Mouse (Mus musculus) layer of hippocampus, adult 9-10 months (tissue): ENCODE results near the gene Pprc1.

ENCODE experiments used
- DNase-seq: peaks from one replicate; pipeline ENCODE4 v3.0.0; 2022; ENCODE audit warnings: low spot score

Pprc1 gene

GRCm38 (mm10) chr19:46033911-46034310 lies 10.8 kb upstream of the Pprc1 start:
- no peak for DNase-seq

GRCm38 (mm10) chr19:46035971-46036370 lies 8.7 kb upstream of the Pprc1 start:
- no peak for DNase-seq

GRCm38 (mm10) chr19:46036477-46037242 lies 8.0 kb upstream of the Pprc1 start:
- no peak for DNase-seq

- DNase-seq = no peak
Measured at GRCm38 (mm10) chr19:46037243-46037924, 7.3 kb upstream of the Pprc1 start.

- no peak for DNase-seq
Measured at GRCm38 (mm10) chr19:46037925-46038850, 6.5 kb upstream of the Pprc1 start.

GRCm38 (mm10) chr19:46038851-46039260 lies 5.8 kb upstream of the Pprc1 start:
- no peak for DNase-seq

- no peak for DNase-seq
Measured at GRCm38 (mm10) chr19:46039478-46039877, 5.2 kb upstream of the Pprc1 start.

- no peak for DNase-seq
Measured at GRCm38 (mm10) chr19:46040149-46040902, 4.4 kb upstream of the Pprc1 start.

- no peak for DNase-seq
Measured at GRCm38 (mm10) chr19:46041299-46041932, 3.3 kb upstream of the Pprc1 start.

GRCm38 (mm10) chr19:46041933-46042475 lies 2.7 kb upstream of the Pprc1 start:
- DNase-seq = no peak

- DNase-seq = no peak
Measured at GRCm38 (mm10) chr19:46042476-46043011, 2.1 kb upstream of the Pprc1 start.

GRCm38 (mm10) chr19:46043380-46043779 lies 1.3 kb upstream of the Pprc1 start:
- no peak for DNase-seq

GRCm38 (mm10) chr19:46044993-46045695 lies 458 bp downstream of the Pprc1 start, which contains the start of gene Ldb1:
TSS of gene Ldb1 (minus strand) at chr19:46045214.
- DNase-seq = peak; percentile 74

- no peak for DNase-seq
Measured at GRCm38 (mm10) chr19:46045696-46046311, 1.1 kb downstream of the Pprc1 start.

GRCm38 (mm10) chr19:46046621-46047025 lies 1.9 kb downstream of the Pprc1 start:
- no peak for DNase-seq

GRCm38 (mm10) chr19:46047426-46047825 lies 2.7 kb downstream of the Pprc1 start:
- no peak for DNase-seq

- no peak for DNase-seq
Measured at GRCm38 (mm10) chr19:46049129-46049528, 4.4 kb downstream of the Pprc1 start.

GRCm38 (mm10) chr19:46050462-46050861 lies 5.8 kb downstream of the Pprc1 start:
- no peak for DNase-seq

GRCm38 (mm10) chr19:46055752-46056387 lies 11.2 kb downstream of the Pprc1 start:
- DNase-seq = no peak
